Mouse (Mus musculus) cortical plate, adult 2 months (tissue): ENCODE measurements around the gene Dtnb. TPM values are rescaled to one million over a fixed set of nuclear protein-coding genes. Genes with fewer than 3 reads are reported as not detected.
A peak's percentile ranks its signal among the peaks of the same experiment; 100 is the strongest.

Source experiments
- H3K27ac ChIP-seq: fragments of 200-500 bp; 2 replicates; pipeline ENCODE4 v1.5.1; 2012; ENCODE audit warnings: low read length, control low read depth, inconsistent platforms; ENCODE audit not compliant: insufficient read depth
- H3K4me1 ChIP-seq: fragments of 200-500 bp; 2 replicates; pipeline ENCODE4 v1.6.1; 2011; ENCODE audit warnings: low read length; ENCODE audit not compliant: control insufficient read depth, insufficient read depth
- H3K4me3 ChIP-seq: fragments of 200-500 bp; 2 replicates; pipeline ENCODE4 v1.5.1; 2011; ENCODE audit warnings: mild to moderate bottlenecking, low read length, control low read depth; ENCODE audit not compliant: insufficient read depth
- CTCF ChIP-seq: fragments of 200-500 bp; IDR thresholded peaks from 2 replicates; pipeline ENCODE4 v1.5.1; 2011; ENCODE audit warnings: mild to moderate bottlenecking, control low read depth, low read length; ENCODE audit not compliant: insufficient read depth; ENCODE audit errors: extremely low read depth
- POLR2A ChIP-seq: fragments of 200-500 bp; IDR thresholded peaks from 2 replicates; pipeline ENCODE4 v1.6.1; 2011; ENCODE audit warnings: mild to moderate bottlenecking, low read length, control low read depth; ENCODE audit not compliant: insufficient read depth; ENCODE audit errors: extremely low read depth
- polyA plus RNA-seq: library from polyadenylated mRNA; depleted of rRNA; stranded (reverse); fragments of >200 nt; gene quantifications from 2 replicates; pipeline ENCODE4 v1.2.3, GENCODE M21; 2012

Gene Dtnb
- polyA plus RNA-seq, 1 experiment: 134 TPM

GRCm38 (mm10) chr12:3787541-3787940, 215.4 kb downstream of the Dtnb start:
- H3K27ac ChIP-seq: no peak overlapping the region
- TF ChIP-seq CTCF (no peak), POLR2A (no peak)
- H3K4me3 ChIP-seq: no peak overlapping the region
- peaks cover 14% of the 10 kb centered on the region for H3K4me1 ChIP-seq

DNA sequence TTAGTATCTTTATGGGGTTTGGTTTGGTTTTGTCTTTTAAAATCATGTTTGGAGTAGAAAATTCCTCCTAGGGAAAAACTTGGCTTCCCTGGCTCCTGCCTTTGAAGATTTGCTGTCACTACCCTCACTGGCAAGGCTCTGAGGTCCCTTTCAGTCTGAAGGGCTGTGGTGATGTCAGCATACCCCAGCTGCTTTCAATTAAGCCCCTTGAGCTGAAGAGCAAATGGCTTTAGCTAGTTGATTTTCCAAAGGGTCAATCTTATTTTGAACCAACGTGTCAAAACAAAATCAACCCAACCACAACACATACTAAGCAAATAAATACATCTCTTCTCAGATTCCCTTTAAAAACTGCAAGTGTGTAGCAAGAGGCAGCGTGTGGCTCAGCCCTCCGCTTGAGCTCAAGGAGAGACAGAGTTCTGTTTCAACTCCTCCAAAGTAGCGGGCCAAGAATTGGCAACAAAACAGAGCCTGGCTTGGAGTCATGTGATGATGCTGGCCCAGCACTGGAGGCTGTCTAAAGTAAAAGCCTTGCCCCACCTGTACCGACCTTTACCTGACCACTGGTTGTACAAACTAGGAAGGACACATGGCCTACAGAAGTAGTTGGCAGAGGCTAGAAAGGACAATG, 216.4 kb downstream of the Dtnb start:
- TF ChIP-seq CTCF (no peak), POLR2A (no peak; the same call in 1 of the 2 replicates)
- Histone ChIP-seq H3K4me3 (no peak overlapping the region), H3K4me1 (peaks cover 9% of the 10 kb centered on the region), H3K27ac (no peak overlapping the region)

GRCm38 (mm10) chr12:3789626-3790185, 217.5 kb downstream of the Dtnb start:
- no peak for TF ChIP-seq POLR2A
- no peak for TF ChIP-seq CTCF
- no peak overlapping the region for H3K4me3 ChIP-seq
- H3K27ac ChIP-seq: no peak overlapping the region
- H3K4me1 ChIP-seq: peaks cover 6% of the 10 kb centered on the region

- Histone ChIP-seq H3K27ac (no peak overlapping the region), H3K4me1 (peaks cover 4% of the 10 kb centered on the region), H3K4me3 (peak overlapping the region; percentile 14)
- no peak for TF ChIP-seq CTCF
- no peak for TF ChIP-seq POLR2A
These were observed 219.1 kb downstream of the Dtnb start for GRCm38 (mm10) chr12:3791257-3791656.

GRCm38 (mm10) chr12:3791732-3792131, 219.6 kb downstream of the Dtnb start:
- H3K4me1 ChIP-seq: peaks cover 4% of the 10 kb centered on the region
- no peak overlapping the region for H3K27ac ChIP-seq
- peak overlapping the region; percentile 14 for H3K4me3 ChIP-seq
- TF ChIP-seq CTCF (peak; percentile 90), POLR2A (peak; percentile 92)

DNA sequence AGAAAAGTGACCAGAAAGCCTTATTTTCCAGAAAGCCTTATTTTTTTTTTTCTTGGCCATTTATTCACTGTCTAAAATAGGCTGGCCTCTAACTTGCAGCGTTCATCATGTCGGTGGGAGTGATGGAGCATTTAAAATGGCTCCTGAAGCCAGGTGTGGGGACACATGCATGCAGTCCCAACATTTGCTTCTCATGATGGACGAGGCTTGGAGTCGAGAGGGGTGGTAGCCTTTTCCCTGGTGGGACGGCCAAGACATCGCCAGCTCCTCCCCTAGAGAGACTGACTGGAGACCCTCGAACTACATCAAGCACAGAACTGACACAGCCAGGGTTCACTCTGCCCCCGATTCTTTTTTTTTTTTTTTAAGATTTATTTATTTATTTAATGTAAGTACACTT, 220.1 kb downstream of the Dtnb start:
- Histone ChIP-seq H3K4me1 (peaks cover 4% of the 10 kb centered on the region), H3K27ac (no peak overlapping the region), H3K4me3 (peak overlapping the region; percentile 14)
- TF ChIP-seq POLR2A (no peak), CTCF (no peak)

DNA sequence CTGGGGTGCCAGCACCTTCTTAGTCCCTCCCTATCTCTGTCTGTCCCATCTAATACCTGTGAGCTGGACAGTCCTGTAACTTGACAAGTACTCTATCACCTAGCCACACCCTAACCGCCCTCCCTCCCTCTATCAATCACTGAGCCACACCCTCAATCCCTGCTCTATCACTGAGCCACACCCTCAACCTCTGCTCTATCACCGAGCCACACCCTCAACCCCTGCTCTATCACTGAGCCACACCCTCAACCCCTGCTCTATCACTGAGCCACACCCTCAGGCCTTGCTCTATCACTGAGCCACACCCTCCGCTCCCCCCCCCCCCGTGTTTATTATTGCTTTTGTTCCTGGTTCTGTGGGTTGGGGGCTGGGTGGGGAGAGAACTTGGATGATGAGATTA, 223.4 kb downstream of the Dtnb start:
- Histone ChIP-seq H3K27ac (no peak overlapping the region), H3K4me1 (peaks cover 2% of the 10 kb centered on the region; the same call in 1 of the 2 replicates), H3K4me3 (no peak overlapping the region)
- no peak for TF ChIP-seq CTCF
- no peak for TF ChIP-seq POLR2A

DNA sequence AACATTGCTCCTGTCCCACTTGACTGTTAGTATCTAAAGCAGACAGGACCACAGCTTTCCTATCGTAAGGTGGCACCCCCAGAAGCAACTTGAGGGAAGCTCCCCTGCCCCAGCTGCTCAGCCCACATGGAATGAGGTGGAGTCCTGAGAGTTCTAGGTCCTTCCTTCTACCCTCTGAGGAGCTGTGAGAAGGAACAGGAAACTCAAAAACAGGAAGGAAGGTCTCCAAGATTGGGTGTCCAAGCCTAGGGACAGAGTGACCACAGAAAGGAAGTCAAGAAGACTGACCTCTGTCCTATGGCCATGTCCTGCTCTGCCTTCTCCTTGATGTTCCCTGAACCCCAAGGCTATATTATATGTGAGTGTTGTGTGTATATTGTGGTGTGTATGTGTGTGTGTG, 227.4 kb downstream of the Dtnb start:
- H3K27ac ChIP-seq: no peak overlapping the region
- TF ChIP-seq CTCF (no peak), POLR2A (no peak)
- H3K4me1 ChIP-seq: no peaks in the 10 kb centered on the region
- H3K4me3 ChIP-seq: no peak overlapping the region

DNA sequence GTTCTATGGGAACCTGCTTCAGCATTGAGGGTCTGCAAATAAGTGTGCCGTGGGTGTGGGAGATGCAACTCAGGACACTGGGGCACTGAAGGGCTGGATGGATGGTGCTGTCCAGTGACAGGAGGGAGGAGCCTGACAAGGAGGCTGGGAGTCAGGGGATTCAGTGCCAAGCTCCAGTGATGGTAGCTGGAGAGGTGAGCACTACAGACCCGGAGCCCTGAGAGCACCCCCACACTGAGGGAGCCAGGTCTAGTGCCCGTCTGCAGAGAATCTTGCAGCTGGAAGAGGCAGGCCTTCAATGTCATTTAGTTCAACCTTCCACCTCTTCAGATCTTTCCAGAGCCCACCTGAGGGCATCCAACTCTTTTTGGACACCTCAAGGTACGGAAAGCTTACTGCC, 233.7 kb downstream of the Dtnb start, which contains the start of gene Dnmt3a:
Dnmt3a (plus strand) TSS at position 156 of the 400 bp plus-strand sequence.
- TF ChIP-seq POLR2A (no peak), CTCF (no peak)
- Histone ChIP-seq H3K27ac (peak within 1 kb of the TSS; percentile 98), H3K4me3 (peak within 1 kb of the TSS; percentile 91), H3K4me1 (peaks cover 12% of the 10 kb centered on the region)

- TF ChIP-seq CTCF (peak; percentile 28), POLR2A (no peak)
- peak overlapping the region; percentile 91 for H3K4me3 ChIP-seq
- H3K27ac ChIP-seq: peak overlapping the region; percentile 98
- peaks cover 15% of the 10 kb centered on the region for H3K4me1 ChIP-seq
These were observed 234.1 kb downstream of the Dtnb start for GRCm38 (mm10) chr12:3806271-3806684.
